Mouse (Mus musculus) layer of hippocampus, postnatal 36 days (tissue): Measurements from ENCODE around the gene Tmem200c. TPM values are rescaled to one million over a fixed set of nuclear protein-coding genes. Genes with fewer than 3 reads are reported as not detected.

Experiments used
- DNase-seq, 2 experiments: peaks; one replicate each; pipeline ENCODE4 v3.0.0; 2022
- total RNA-seq, 2 experiments: library from RNA; stranded (reverse); gene quantifications; 2 replicates each; pipeline ENCODE4 v1.2.3; 2021

The Tmem200c gene
- 1 to 10 TPM; 7.2 to 8.3 TPM for total RNA-seq

- DNase-seq, result no peak
Measured at GRCm38 (mm10) chr17:68826323-68826722, at the start of gene Tmem200c. Tmem200c (plus strand) TSS chr17:68826623.

GRCm38 (mm10) chr17:68793741-68794140 lies 32.7 kb upstream of the Tmem200c start:
- DNase-seq, result no peak

- DNase-seq, result no peak
Measured at GRCm38 (mm10) chr17:68836655-68837012, 10.2 kb downstream of the Tmem200c start.

- peak; percentile 50 to 58 for DNase-seq
Measured at GRCm38 (mm10) chr17:68837013-68837858, 10.8 kb downstream of the Tmem200c start.

GRCm38 (mm10) chr17:68837859-68838194 lies 11.4 kb downstream of the Tmem200c start:
- DNase-seq, result no peak

- DNase-seq, result no peak
Measured at GRCm38 (mm10) chr17:68839888-68840571, 13.6 kb downstream of the Tmem200c start.

- DNase-seq, result no peak
Measured at GRCm38 (mm10) chr17:68840572-68840939, 14.1 kb downstream of the Tmem200c start.

GRCm38 (mm10) chr17:68841097-68841891 lies 14.9 kb downstream of the Tmem200c start:
- DNase-seq, result peak; percentile 40 to 52

GRCm38 (mm10) chr17:68841892-68842252 lies 15.4 kb downstream of the Tmem200c start:
- no peak for DNase-seq

- DNase-seq, result peak in 1 of 2 experiments; percentile 26
Measured at GRCm38 (mm10) chr17:68845931-68846330, 19.5 kb downstream of the Tmem200c start.

GRCm38 (mm10) chr17:68848739-68849138 lies 22.3 kb downstream of the Tmem200c start:
- no peak for DNase-seq

GRCm38 (mm10) chr17:68852171-68852966 lies 25.9 kb downstream of the Tmem200c start:
- no peak for DNase-seq

- DNase-seq, result no peak
Measured at GRCm38 (mm10) chr17:68864175-68864574, 37.8 kb downstream of the Tmem200c start.

- no peak for DNase-seq
Measured at GRCm38 (mm10) chr17:68868439-68868838, 42.0 kb downstream of the Tmem200c start.

GRCm38 (mm10) chr17:68874021-68874420 lies 47.6 kb downstream of the Tmem200c start:
- DNase-seq, result no peak

- no peak for DNase-seq
Measured at GRCm38 (mm10) chr17:68875251-68875650, 48.8 kb downstream of the Tmem200c start.

- DNase-seq, result no peak
Measured at GRCm38 (mm10) chr17:68875917-68876495, 49.6 kb downstream of the Tmem200c start.

GRCm38 (mm10) chr17:68881725-68882524 lies 55.5 kb downstream of the Tmem200c start:
- peak; percentile 17 to 46 for DNase-seq

GRCm38 (mm10) chr17:68883474-68884083 lies 57.2 kb downstream of the Tmem200c start:
- DNase-seq, result no peak

- DNase-seq, result no peak
Measured at GRCm38 (mm10) chr17:68890672-68891071, 64.2 kb downstream of the Tmem200c start.
